Mouse (Mus musculus) hindbrain, embryonic 15.5 days (tissue): ENCODE measurements around the gene Psma6. TPM values are rescaled to one million over a fixed set of nuclear protein-coding genes. Genes with fewer than 3 reads are reported as not detected.

ENCODE experiments used
- ATAC-seq: fragments of 200-750 bp; cut with Nextera tagmentation; 2 replicates; pipeline ENCODE4 v1.8.0; 2017; ENCODE audit warnings: low read depth, moderate number of reproducible peaks, moderate TSS enrichment; ENCODE audit not compliant: low FRiP score
- H3K27ac ChIP-seq: fragments of 300-500 bp; sonication (generic); replicated peaks from 2 replicates; pipeline ENCODE4 v1.5.1; 2015; ENCODE audit warnings: mild to moderate bottlenecking, inconsistent platforms
- H3K27me3 ChIP-seq: fragments of 300-500 bp; sonication (generic); 2 replicates; pipeline ENCODE4 v1.6.1; 2015; ENCODE audit warnings: control low read depth, inconsistent platforms
- H3K36me3 ChIP-seq: fragments of 300-500 bp; sonication (generic); 2 replicates; pipeline ENCODE4 v1.6.1; 2015; ENCODE audit warnings: control low read depth, inconsistent platforms
- H3K4me1 ChIP-seq: fragments of 300-500 bp; sonication (generic); replicated peaks from 2 replicates; pipeline ENCODE4 v1.6.1; 2015; ENCODE audit warnings: control low read depth, inconsistent platforms
- H3K4me2 ChIP-seq: fragments of 300-500 bp; sonication (generic); 2 replicates; pipeline ENCODE4 v1.6.1; 2015; ENCODE audit warnings: moderate library complexity, mild to moderate bottlenecking, inconsistent platforms
- H3K4me3 ChIP-seq: fragments of 300-500 bp; sonication (generic); 2 replicates; pipeline ENCODE4 v1.5.1; 2015; ENCODE audit warnings: mild to moderate bottlenecking, inconsistent platforms
- H3K9ac ChIP-seq: fragments of 300-500 bp; sonication (generic); 2 replicates; pipeline ENCODE4 v1.6.1; 2015; ENCODE audit warnings: inconsistent platforms
- H3K9me3 ChIP-seq: fragments of 300-500 bp; sonication (generic); 2 replicates; pipeline ENCODE4 v1.6.1; 2016; ENCODE audit warnings: control low read depth, inconsistent platforms
- WGBS: fragments of 180-500 bp; shearing (Covaris S2); methylation state at CpG from one replicate; pipeline ENCODE4 v1.1.7; 2015; 5-methylcytosine and 5-hydroxymethylcytosine counted together
- polyA plus RNA-seq: library from polyadenylated mRNA; unstranded; fragments of >200 nt; fragmentation: Nextera tagmentation; extraction: Ambion mirVana; gene quantifications from 2 replicates; pipeline ENCODE4 v1.2.1, GENCODE M21; 2015

Psma6 gene
- polyA plus RNA-seq, 1 experiment from 2014 or later, result 389 TPM

- no peaks in the 10 kb centered on the region for H3K9me3 ChIP-seq
- H3K27me3 ChIP-seq, result no peaks in the 10 kb centered on the region
- ATAC-seq, result no peak
- no peak overlapping the region for H3K4me2 ChIP-seq
- no peaks in the 10 kb centered on the region for H3K36me3 ChIP-seq
- H3K9ac ChIP-seq, result no peak overlapping the region
- H3K4me1 ChIP-seq, result peaks cover 25% of the 10 kb centered on the region
- no peak overlapping the region for H3K27ac ChIP-seq
- WGBS, result 92% methylated on average over 4 of the region's 4 CpGs
- H3K4me3 ChIP-seq, result no peak overlapping the region
Measured at GRCm38 (mm10) chr12:55396536-55396935, 12.5 kb downstream of the Psma6 start.

DNA sequence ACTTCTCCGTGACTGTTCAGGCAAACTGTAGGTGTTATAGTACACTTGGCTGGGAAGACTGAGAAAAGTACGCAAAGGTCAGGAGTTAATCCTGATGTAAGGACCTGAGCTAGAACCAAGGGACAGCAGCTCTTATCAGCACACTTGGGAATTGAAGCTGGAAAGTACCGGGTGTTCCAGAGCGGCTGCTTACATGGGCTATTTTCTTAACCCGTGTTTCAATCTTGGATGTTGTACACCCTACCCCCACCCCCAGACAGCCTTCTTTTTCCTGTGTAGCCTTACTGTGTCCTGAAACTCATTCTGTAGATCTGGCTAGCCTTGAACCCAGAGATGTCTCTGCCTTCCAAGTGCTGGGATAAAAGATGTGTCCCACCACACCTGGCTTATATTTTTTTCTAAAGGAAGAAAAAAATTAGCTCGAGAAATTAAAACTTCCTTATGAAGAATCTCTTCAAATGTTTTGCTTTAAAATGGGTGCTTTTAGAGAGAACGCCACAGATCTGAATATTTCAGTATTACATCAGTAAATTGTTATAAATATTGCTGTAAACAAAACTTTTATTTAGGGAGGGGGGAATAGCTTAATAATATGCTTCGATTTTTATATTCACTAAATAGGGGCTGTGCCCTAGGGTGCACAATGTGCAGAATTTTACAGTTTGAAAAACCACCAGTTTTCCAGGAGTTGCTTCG, 13.7 kb downstream of the Psma6 start:
- no peak for ATAC-seq
- Histone ChIP-seq H3K9ac (peak overlapping the region; percentile 72), H3K4me3 (peak overlapping the region; percentile 73), H3K9me3 (no peaks in the 10 kb centered on the region), H3K36me3 (no peaks in the 10 kb centered on the region), H3K27me3 (no peaks in the 10 kb centered on the region), H3K27ac (peak overlapping the region; percentile 90), H3K4me2 (peak overlapping the region; percentile 70), H3K4me1 (peaks cover 25% of the 10 kb centered on the region)
- WGBS, result 70% methylated on average over 9 of the region's 9 CpGs

- Histone ChIP-seq H3K27ac (peak overlapping the region; percentile 90), H3K36me3 (0 out of 2 replicates have a peak, but pooled peaks cover 3% of the 10 kb centered on the region), H3K9ac (peak overlapping the region; percentile 83), H3K9me3 (no peaks in the 10 kb centered on the region), H3K4me3 (peak overlapping the region; percentile 73), H3K4me2 (peak overlapping the region; percentile 70), H3K27me3 (no peaks in the 10 kb centered on the region), H3K4me1 (peaks cover 25% of the 10 kb centered on the region)
- peak; percentile 100 for ATAC-seq
- WGBS, result under 1% methylated on average over 51 of the region's 51 CpGs
Measured at GRCm38 (mm10) chr12:55398240-55399127, 14.5 kb downstream of the Psma6 start.

- Histone ChIP-seq H3K27me3 (no peaks in the 10 kb centered on the region), H3K4me1 (peaks cover 25% of the 10 kb centered on the region), H3K27ac (peak overlapping the region; percentile 90), H3K4me2 (peak overlapping the region; percentile 70), H3K9me3 (no peaks in the 10 kb centered on the region), H3K36me3 (0 out of 2 replicates have a peak, but pooled peaks cover 4% of the 10 kb centered on the region), H3K9ac (peak overlapping the region; percentile 83), H3K4me3 (peak overlapping the region; percentile 73)
- no peak for ATAC-seq
- 2% methylated on average over 20 of the region's 20 CpGs for WGBS
Measured at GRCm38 (mm10) chr12:55399128-55399677, 15.2 kb downstream of the Psma6 start.

GRCm38 (mm10) chr12:55407888-55408287, 23.9 kb downstream of the Psma6 start:
- Histone ChIP-seq H3K9me3 (no peaks in the 10 kb centered on the region), H3K27me3 (no peaks in the 10 kb centered on the region), H3K4me3 (no peak overlapping the region), H3K9ac (no peak overlapping the region), H3K4me2 (no peak overlapping the region), H3K36me3 (peaks cover 41% of the 10 kb centered on the region), H3K4me1 (no peaks in the 10 kb centered on the region), H3K27ac (no peak overlapping the region)
- ATAC-seq, result no peak
- WGBS, result 91% methylated on average over 5 of the region's 5 CpGs

GRCm38 (mm10) chr12:55415255-55415654, 31.2 kb downstream of the Psma6 start:
- WGBS, result 96% methylated on average over 5 of the region's 5 CpGs
- H3K9me3 ChIP-seq, result no peaks in the 10 kb centered on the region
- peaks cover 77% of the 10 kb centered on the region for H3K36me3 ChIP-seq
- H3K27me3 ChIP-seq, result no peaks in the 10 kb centered on the region
- no peak overlapping the region for H3K27ac ChIP-seq
- H3K9ac ChIP-seq, result no peak overlapping the region
- no peak for ATAC-seq
- H3K4me2 ChIP-seq, result no peak overlapping the region
- no peaks in the 10 kb centered on the region for H3K4me1 ChIP-seq
- no peak overlapping the region for H3K4me3 ChIP-seq

DNA sequence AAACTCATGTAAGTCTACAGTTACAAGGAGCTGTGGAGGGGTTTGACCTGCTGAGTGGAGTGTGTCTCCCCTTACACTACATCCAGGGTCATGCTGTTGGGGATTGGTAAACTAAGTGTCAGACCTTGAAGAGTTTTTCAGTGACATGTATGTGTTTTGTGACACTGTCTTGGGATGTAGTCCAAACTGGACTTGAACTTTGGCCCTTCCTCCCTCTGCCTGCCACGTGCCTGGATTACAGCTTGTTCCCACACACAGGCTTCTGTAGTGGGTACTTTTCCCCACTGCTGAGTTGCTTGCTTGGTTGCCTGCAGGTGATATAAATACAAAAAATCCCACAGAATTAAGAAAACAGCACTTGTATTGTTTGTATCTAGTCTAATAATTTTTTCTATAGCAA, 31.7 kb downstream of the Psma6 start:
- Histone ChIP-seq H3K9me3 (no peaks in the 10 kb centered on the region), H3K9ac (no peak overlapping the region), H3K4me2 (no peak overlapping the region), H3K4me1 (no peaks in the 10 kb centered on the region), H3K27ac (no peak overlapping the region), H3K4me3 (no peak overlapping the region), H3K36me3 (peaks cover 82% of the 10 kb centered on the region), H3K27me3 (no peaks in the 10 kb centered on the region)
- no peak for ATAC-seq
- WGBS, result 93% methylated on average over 1 of the region's 1 CpGs

DNA sequence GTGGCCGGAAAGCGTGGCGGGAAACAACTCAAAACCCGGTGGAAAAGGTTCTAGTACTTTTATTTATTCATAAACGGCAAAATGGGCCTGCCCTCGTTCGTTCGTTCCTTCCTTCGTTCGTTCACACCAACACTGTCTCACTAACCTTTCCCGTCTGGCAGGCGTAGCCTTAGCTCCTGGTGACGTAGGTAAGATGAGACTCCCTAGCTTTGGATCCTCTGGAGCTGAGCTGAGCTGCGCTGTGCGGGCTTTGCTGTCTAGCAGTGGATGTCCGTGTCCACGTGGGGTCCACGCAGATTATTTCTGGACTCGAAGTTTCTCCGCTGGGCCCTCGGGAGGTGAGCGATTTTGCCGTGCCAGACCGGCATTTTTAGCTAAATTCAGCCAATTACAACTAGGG, 36.2 kb downstream of the Psma6 start:
- Histone ChIP-seq H3K9ac (no peak overlapping the region), H3K4me1 (no peaks in the 10 kb centered on the region), H3K27ac (no peak overlapping the region), H3K4me2 (no peak overlapping the region), H3K4me3 (no peak overlapping the region), H3K36me3 (peaks cover 48% of the 10 kb centered on the region), H3K27me3 (no peaks in the 10 kb centered on the region), H3K9me3 (no peaks in the 10 kb centered on the region)
- WGBS, result 95% methylated on average over 24 of the region's 24 CpGs
- no peak for ATAC-seq

DNA sequence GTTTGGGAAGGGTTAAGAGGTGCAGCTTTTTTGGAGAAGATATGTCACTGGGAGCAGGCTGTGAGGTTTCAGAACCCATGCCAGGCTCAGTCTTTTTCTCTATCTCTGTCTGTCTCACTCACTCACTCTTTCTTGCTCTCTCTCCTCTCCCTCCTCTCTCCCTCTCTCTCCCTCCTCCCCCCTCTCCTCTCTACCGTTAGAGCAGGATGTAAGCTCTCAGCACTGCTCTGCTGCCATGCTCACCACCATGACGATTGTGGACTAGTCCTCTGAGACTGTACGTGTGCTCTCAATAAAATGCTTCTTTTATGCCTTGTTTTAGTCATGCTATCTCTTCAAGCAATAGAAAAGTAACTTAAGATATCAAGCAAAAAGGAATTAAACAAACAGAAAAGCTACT, 38.0 kb downstream of the Psma6 start:
- Histone ChIP-seq H3K9me3 (no peaks in the 10 kb centered on the region), H3K4me1 (no peaks in the 10 kb centered on the region), H3K9ac (no peak overlapping the region), H3K27ac (no peak overlapping the region), H3K4me2 (no peak overlapping the region), H3K4me3 (no peak overlapping the region), H3K27me3 (no peaks in the 10 kb centered on the region), H3K36me3 (peaks cover 30% of the 10 kb centered on the region)
- ATAC-seq, result no peak
- WGBS, result 41% methylated on average over 3 of the region's 3 CpGs

- Histone ChIP-seq H3K36me3 (no peaks in the 10 kb centered on the region), H3K9me3 (no peaks in the 10 kb centered on the region), H3K27ac (no peak overlapping the region), H3K4me2 (no peak overlapping the region), H3K4me3 (no peak overlapping the region), H3K9ac (no peak overlapping the region), H3K27me3 (no peaks in the 10 kb centered on the region), H3K4me1 (no peaks in the 10 kb centered on the region)
- ATAC-seq, result no peak
- 91% methylated on average over 7 of the region's 7 CpGs for WGBS
Measured at GRCm38 (mm10) chr12:55426300-55426699, 42.3 kb downstream of the Psma6 start.

DNA sequence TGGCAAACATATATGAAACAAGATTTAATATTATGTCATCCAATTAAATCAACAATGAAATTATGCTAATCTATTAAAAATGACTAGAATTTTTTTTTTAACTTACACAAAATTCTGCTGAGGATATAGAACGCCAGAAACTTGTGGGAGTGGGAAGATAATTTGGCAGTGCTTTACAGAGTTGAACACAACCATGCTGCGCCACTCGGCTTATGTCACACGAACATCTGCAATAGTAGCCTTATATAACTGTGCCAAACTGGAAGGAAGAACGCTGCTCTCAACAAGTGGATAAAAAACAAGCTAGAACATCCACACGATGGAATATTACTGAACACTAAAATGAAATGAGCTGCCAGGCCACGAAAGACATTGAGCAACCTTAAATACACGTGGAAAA, 45.2 kb downstream of the Psma6 start:
- H3K27ac ChIP-seq, result no peak overlapping the region
- H3K36me3 ChIP-seq, result no peaks in the 10 kb centered on the region
- H3K4me3 ChIP-seq, result no peak overlapping the region
- no peaks in the 10 kb centered on the region for H3K4me1 ChIP-seq
- H3K4me2 ChIP-seq, result no peak overlapping the region
- H3K9ac ChIP-seq, result no peak overlapping the region
- WGBS, result 90% methylated on average over 8 of the region's 8 CpGs
- no peaks in the 10 kb centered on the region for H3K27me3 ChIP-seq
- H3K9me3 ChIP-seq, result no peaks in the 10 kb centered on the region
- no peak for ATAC-seq

- ATAC-seq, result no peak
- Histone ChIP-seq H3K4me1 (no peaks in the 10 kb centered on the region), H3K4me3 (no peak overlapping the region), H3K36me3 (no peaks in the 10 kb centered on the region), H3K27me3 (no peaks in the 10 kb centered on the region), H3K9ac (no peak overlapping the region), H3K9me3 (no peaks in the 10 kb centered on the region), H3K4me2 (no peak overlapping the region), H3K27ac (no peak overlapping the region)
- WGBS, result 88% methylated on average over 4 of the region's 4 CpGs
Measured at GRCm38 (mm10) chr12:55429956-55430355, 45.9 kb downstream of the Psma6 start.
